Mouse (Mus musculus) thymus, adult 2 months (tissue): Measurements from ENCODE around the gene Adap1. TPM values are rescaled to one million over a fixed set of nuclear protein-coding genes. Genes with fewer than 3 reads are reported as not detected.

Experiments
- DNase-seq: peaks from one replicate; pipeline ENCODE4 v3.0.0; 2021
- H3K27ac ChIP-seq: fragments of 200-500 bp; 2 replicates; pipeline ENCODE4 v1.5.1; 2012; ENCODE audit warnings: low read length, control low read depth; ENCODE audit not compliant: control insufficient read depth, insufficient read depth
- H3K27me3 ChIP-seq: fragments of 200-500 bp; 2 replicates; pipeline ENCODE4 v1.6.1; 2012; ENCODE audit warnings: mild to moderate bottlenecking, low read length, moderate library complexity, mixed read lengths; ENCODE audit not compliant: control insufficient read depth, insufficient read depth
- H3K36me3 ChIP-seq: fragments of 200-500 bp; 2 replicates; pipeline ENCODE4 v1.6.1; 2012; ENCODE audit warnings: mild to moderate bottlenecking, low read length, moderate library complexity; ENCODE audit not compliant: control insufficient read depth, insufficient read depth
- H3K4me1 ChIP-seq: fragments of 200-500 bp; replicated peaks from 2 replicates; pipeline ENCODE4 v1.6.1; 2012; ENCODE audit warnings: low read length; ENCODE audit not compliant: control insufficient read depth, insufficient read depth
- H3K4me3 ChIP-seq: fragments of 200-500 bp; 2 replicates; pipeline ENCODE4 v1.5.1; 2012; ENCODE audit warnings: mild to moderate bottlenecking, low read length, control low read depth, moderate library complexity; ENCODE audit not compliant: control insufficient read depth, insufficient read depth
- CTCF ChIP-seq: fragments of 200-500 bp; IDR thresholded peaks from 2 replicates; pipeline ENCODE4 v1.5.1; 2012; ENCODE audit warnings: mild to moderate bottlenecking, control low read depth, low read length, moderate library complexity, borderline replicate concordance; ENCODE audit not compliant: control insufficient read depth, poor library complexity, insufficient read depth; ENCODE audit errors: extremely low read depth
- POLR2A ChIP-seq: fragments of 200-500 bp; IDR thresholded peaks from 2 replicates; pipeline ENCODE4 v1.6.1; 2012; ENCODE audit warnings: mild to moderate bottlenecking, low read length, control low read depth, moderate library complexity; ENCODE audit not compliant: control insufficient read depth, poor library complexity, insufficient read depth; ENCODE audit errors: extremely low read depth
- WGBS: fragments of 180-500 bp; shearing (Covaris S2); methylation state at CpG from one replicate; pipeline ENCODE4 v1.1.7; 2018; 5-methylcytosine and 5-hydroxymethylcytosine counted together
- polyA plus RNA-seq: library from polyadenylated mRNA; depleted of rRNA; stranded (reverse); fragments of >200 nt; gene quantifications from 2 replicates; pipeline ENCODE4 v1.2.3, GENCODE M21; 2012

The Adap1 gene
- polyA plus RNA-seq, 1 experiment = 15.5 TPM

GRCm38 (mm10) chr5:139316982-139317675, 8.3 kb downstream of the Adap1 start:
- Histone ChIP-seq H3K4me1 (0 out of 2 replicates have a peak, but pooled peaks cover 2% of the 10 kb centered on the region), H3K36me3 (no peaks in the 10 kb centered on the region), H3K27ac (no peak overlapping the region), H3K4me3 (no peak overlapping the region), H3K27me3 (no peaks in the 10 kb centered on the region)
- 93% methylated on average over 6 of the region's 6 CpGs for WGBS
- DNase-seq = no peak
- TF ChIP-seq POLR2A (no peak), CTCF (no peak)

- 69% methylated on average over 12 of the region's 12 CpGs for WGBS
- H3K36me3 ChIP-seq = no peaks in the 10 kb centered on the region
- no peaks in the 10 kb centered on the region for H3K27me3 ChIP-seq
- H3K4me3 ChIP-seq = no peak overlapping the region
- H3K27ac ChIP-seq = no peak overlapping the region
- 0 out of 2 replicates have a peak, but pooled peaks cover 2% of the 10 kb centered on the region for H3K4me1 ChIP-seq
- no peak for DNase-seq
- TF ChIP-seq POLR2A (no peak), CTCF (no peak)
Observed at GRCm38 (mm10) chr5:139314941-139315642, 10.3 kb downstream of the Adap1 start.

- Histone ChIP-seq H3K27me3 (no peaks in the 10 kb centered on the region), H3K4me1 (0 out of 2 replicates have a peak, but pooled peaks cover 2% of the 10 kb centered on the region), H3K27ac (no peak overlapping the region), H3K4me3 (no peak overlapping the region), H3K36me3 (no peaks in the 10 kb centered on the region)
- WGBS = 96% methylated on average over 9 of the region's 9 CpGs
- DNase-seq = no peak
- TF ChIP-seq POLR2A (no peak), CTCF (no peak)
Observed at GRCm38 (mm10) chr5:139313536-139313935, 11.9 kb downstream of the Adap1 start.

GRCm38 (mm10) chr5:139311822-139312221, 13.6 kb downstream of the Adap1 start:
- WGBS = 97% methylated on average over 9 of the region's 9 CpGs
- no peaks in the 10 kb centered on the region for H3K4me1 ChIP-seq
- no peaks in the 10 kb centered on the region for H3K27me3 ChIP-seq
- H3K4me3 ChIP-seq = no peak overlapping the region
- no peak overlapping the region for H3K27ac ChIP-seq
- DNase-seq = no peak
- TF ChIP-seq POLR2A (no peak), CTCF (no peak)
- no peaks in the 10 kb centered on the region for H3K36me3 ChIP-seq

GRCm38 (mm10) chr5:139310477-139310876, 14.9 kb downstream of the Adap1 start:
- 95% methylated on average over 4 of the region's 4 CpGs for WGBS
- no peak overlapping the region for H3K4me3 ChIP-seq
- no peak overlapping the region for H3K27ac ChIP-seq
- H3K4me1 ChIP-seq = no peaks in the 10 kb centered on the region
- no peak for DNase-seq
- TF ChIP-seq CTCF = no peak
- TF ChIP-seq POLR2A = no peak
- no peaks in the 10 kb centered on the region for H3K27me3 ChIP-seq
- no peaks in the 10 kb centered on the region for H3K36me3 ChIP-seq

GRCm38 (mm10) chr5:139309946-139310345, 15.5 kb downstream of the Adap1 start:
- no peak for DNase-seq
- Histone ChIP-seq H3K27ac (no peak overlapping the region), H3K4me1 (no peaks in the 10 kb centered on the region), H3K27me3 (no peaks in the 10 kb centered on the region), H3K36me3 (no peaks in the 10 kb centered on the region), H3K4me3 (no peak overlapping the region)
- WGBS = 87% methylated on average over 3 of the region's 3 CpGs
- no peak for TF ChIP-seq POLR2A
- TF ChIP-seq CTCF = no peak
